Mouse (Mus musculus) frontal cortex, adult (tissue): Measurements from ENCODE around the gene Cplx2.
A peak's percentile ranks its signal among the peaks of the same experiment; 100 is the strongest.

Source experiments
- ATAC-seq: cut with Nextera tagmentation; 2 replicates; pipeline ENCODE4 v1.9.2; 2017; ENCODE audit warnings: mild to moderate bottlenecking, moderate library complexity, mixed read lengths; ENCODE audit not compliant: low TSS enrichment

The Cplx2 gene

DNA sequence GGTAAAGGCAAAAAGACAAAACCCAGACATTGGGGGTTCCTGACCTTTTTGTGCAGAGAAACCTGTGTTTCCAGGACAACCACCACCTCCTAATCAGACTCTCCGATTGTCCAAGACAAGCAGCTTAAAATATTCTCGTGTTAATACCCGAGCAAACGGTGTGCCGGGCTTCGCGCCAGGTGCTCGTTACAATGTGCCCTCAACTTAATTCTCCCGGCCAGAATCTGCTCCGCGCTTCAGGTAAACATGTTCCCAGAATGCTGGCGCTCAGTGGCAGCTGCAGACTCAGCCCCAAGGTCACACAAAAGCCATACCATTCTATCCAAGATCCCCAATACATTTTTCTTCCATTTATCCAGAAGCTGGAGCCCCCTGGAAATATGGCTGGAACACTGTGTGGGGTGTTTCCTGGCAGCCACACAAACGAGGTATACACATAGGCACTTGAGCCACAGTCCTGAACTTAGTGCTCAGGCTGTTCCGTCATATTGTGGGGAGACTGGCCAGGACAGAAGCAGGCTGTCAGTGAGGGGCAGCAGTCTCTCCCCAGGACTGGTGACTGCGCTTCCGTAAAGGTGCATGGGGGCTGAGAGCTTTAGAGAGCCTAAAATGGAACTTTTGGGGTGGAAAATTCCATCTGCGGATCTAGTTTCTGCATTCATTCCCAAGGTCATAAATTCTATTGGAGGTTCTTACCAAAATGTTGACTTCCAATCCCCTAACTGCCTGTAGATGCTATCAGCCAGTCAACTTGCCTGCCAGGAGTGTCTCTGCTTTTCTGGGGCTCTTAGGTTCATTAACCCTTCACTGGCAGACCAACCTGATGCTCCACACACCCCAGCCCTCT is 32.3 kb downstream of the Cplx2 start:
- no peak for ATAC-seq

GRCm38 (mm10) chr13:54404205-54404604 is 33.1 kb downstream of the Cplx2 start:
- ATAC-seq, result no peak

DNA sequence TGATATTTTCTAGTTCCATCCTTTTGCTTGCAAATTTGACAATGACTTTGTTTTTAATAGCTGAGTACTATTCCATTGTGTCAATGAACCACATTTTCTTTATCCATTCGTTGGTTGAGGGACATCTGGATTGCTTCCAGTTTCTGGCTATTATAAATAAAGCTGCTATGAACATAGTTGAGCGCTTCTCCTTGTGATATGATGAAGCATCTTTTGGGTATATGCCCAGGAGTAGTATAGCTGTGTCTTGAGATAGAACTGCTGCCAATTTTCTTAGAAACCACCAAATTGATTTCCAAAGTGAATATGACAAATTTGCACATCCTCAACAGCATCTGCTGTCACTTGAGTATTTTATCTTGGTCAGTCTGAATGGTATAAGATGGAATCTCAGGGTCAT is 34.7 kb downstream of the Cplx2 start:
- ATAC-seq, result no peak

GRCm38 (mm10) chr13:54411656-54412055 is 40.5 kb downstream of the Cplx2 start:
- no peak for ATAC-seq

DNA sequence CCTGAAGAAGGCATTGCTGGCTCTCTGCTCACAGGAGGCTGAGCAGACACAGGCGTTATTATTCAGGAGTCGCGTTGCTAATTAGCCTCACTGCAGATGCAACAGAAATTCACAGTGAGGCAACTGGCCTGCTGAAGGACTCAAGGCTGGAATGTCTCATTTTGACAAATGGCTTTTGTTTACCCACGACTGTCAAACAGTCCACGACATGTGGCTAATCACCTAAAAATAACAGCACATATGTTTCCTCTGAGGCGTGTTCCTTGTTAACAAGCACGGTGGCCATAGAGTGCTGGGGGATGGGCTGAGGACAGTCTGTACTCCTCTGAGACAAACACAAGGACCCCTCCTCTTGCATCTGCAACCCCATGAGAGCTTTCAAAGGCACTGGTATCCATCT is 41.1 kb downstream of the Cplx2 start:
- ATAC-seq, result no peak

DNA sequence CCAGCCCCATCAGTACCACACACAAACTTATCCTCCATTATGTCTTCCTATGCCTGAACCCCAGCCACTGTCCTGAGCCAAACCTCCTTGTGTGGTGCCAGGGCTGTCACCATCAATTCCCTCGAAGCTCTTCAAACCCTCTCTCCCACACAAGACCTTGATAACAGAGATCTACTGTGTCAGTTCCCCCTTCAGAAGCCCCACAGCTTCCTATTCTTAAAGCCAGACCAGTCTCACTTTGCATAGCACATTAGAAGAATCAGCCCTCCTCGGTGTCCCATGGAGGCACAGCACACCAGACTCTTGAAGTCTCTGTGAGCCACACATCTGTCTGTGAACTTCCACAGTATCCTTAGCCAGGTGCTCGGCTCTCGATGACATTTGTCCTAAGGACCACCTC is 41.6 kb downstream of the Cplx2 start:
- ATAC-seq, result no peak

DNA sequence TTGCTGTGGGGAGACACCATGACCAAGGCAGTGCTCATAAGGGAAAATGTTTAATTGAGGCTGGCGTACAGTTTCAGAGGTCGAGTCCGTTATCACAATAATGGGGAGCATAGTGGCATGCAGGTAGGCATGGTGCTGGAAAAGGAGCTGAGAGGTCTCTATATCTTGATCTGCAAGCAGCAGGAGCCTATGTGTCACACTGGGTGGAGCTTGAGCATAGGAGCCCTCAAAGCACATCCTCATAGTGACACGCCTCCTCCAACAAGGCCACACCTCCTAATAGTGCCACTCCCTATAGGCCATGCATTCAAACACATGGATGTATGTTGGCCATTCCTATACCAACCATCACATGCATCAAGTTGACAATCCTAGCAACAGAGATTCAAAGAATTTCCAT is 43.9 kb downstream of the Cplx2 start:
- ATAC-seq, result no peak

- ATAC-seq, result peak; percentile 16; the same call in 1 of the 2 replicates
These were observed 47.7 kb downstream of the Cplx2 start for GRCm38 (mm10) chr13:54418781-54419327.

GRCm38 (mm10) chr13:54420226-54420625 is 49.1 kb downstream of the Cplx2 start:
- no peak for ATAC-seq

- ATAC-seq, result no peak
These were observed 54.1 kb downstream of the Cplx2 start for GRCm38 (mm10) chr13:54425269-54425668.

GRCm38 (mm10) chr13:54426781-54427655 is 55.9 kb downstream of the Cplx2 start:
- ATAC-seq, result no peak

GRCm38 (mm10) chr13:54428771-54429170 is 57.6 kb downstream of the Cplx2 start:
- no peak for ATAC-seq

DNA sequence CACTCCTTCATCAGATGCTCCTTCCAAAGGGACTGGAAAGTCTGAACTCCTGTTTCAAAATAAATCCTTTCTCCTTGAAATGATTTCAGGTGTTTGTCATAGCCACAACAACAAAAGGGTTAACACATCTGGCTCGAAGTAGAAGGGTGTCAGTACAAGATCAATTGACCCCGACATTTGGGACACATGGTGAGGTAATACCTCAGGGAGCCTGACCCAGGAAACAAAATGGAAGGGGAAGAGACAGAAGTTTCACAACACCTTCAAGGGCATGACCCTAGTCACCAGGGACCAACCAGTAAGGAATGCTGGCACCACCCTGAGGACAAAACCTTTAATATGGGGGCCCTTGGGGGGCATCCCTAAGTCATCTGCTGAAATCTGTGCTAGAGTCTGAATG is 58.9 kb downstream of the Cplx2 start:
- ATAC-seq, result no peak

DNA sequence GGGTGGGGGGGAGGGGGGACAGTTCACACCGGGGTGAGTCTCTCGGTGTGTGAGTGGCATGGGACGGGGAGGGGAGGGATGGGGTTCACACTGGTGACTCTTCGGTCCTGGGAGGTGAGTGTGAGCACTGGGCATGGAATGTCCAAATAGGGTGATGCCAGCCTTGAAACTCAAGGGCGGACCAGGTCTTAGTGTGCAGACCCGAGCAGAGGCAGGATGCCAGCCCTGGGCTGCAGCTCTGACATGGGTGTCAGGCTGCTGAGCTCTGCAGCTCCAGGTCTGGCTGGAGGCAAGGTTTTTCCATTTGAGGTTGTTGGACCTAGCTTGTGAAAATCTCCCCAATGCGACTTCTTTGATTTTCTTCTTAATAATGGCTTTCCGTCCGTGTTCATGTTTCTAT is 60.0 kb downstream of the Cplx2 start:
- ATAC-seq, result no peak
